Mouse (Mus musculus) hematopoietic stem cell, adult 5-6 weeks (primary cell): ENCODE results near the gene Ppm1h. TPM values are rescaled to one million over a fixed set of nuclear protein-coding genes. Genes with fewer than 3 reads are reported as not detected.
A peak's percentile ranks its signal among the peaks of the same experiment; 100 is the strongest.

Experiments used
- ATAC-seq, 2 experiments: fragments of 125-278 bp in 1 of 2; replicated peaks in 1 of 2; 2 replicates each; pipeline ENCODE4 v1.8.0; 2016 to 2017; ENCODE audit warnings: inconsistent platforms in 2 of 2, mild to moderate bottlenecking in 2 of 2, moderate number of reproducible peaks in 2 of 2, low read depth in 1 of 2, moderate TSS enrichment in 1 of 2; ENCODE audit not compliant: low FRiP score in 2 of 2, poor library complexity in 2 of 2, severe bottlenecking in 2 of 2, insufficient read depth in 1 of 2, low TSS enrichment in 1 of 2
- total RNA-seq: library from RNA; stranded (forward); fragments of 172-1452, 232-1000 nt; gene quantifications from 2 replicates; pipeline ENCODE4 v1.2.3, GENCODE M21; 2017

The Ppm1h gene
- total RNA-seq, 1 experiment from 2014 or later, result 23.1 TPM

DNA sequence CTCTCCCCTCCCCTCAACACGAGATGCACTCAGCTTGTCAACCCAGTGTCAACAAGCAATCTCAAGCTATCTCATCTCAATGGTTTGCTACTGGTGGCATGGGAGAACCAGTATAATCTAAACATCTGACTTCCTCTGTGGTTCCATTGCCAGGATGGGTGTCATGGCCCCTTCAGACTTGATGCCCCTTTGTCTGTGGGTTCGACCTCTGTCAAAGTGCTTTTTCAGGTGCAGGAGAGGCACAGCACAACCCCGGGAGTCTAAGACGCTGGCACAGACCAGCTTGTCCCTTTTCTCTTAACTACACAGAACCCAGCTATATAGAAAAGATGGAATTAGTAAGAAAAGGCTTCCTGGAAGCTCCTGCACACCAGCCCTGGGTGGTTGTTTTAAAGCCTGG lies 56.0 kb downstream of the Ppm1h start:
- no peak for ATAC-seq

DNA sequence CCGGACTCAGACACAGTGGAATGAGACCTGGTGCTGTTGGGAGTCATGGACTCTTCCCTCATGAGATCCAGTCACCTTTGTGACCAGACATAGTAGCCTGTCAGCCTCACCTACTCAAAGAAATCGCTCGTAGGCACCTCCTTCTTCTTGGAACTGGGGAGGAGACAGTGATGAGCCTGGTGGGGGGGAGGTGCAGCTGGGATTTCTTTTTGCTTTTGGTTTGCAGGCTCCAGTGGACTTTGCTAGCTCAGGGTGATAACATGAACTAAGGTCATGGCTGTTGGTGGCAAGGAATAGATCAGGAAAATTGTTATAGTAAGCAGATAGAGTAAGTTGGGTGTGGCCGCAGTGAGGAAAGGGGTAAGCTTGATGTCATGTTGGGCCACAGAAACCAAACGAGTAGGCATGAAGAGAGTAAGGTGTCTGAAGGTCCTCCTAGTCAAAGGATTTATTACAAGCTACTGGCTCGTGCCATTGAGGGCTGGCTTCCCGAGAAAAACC lies 56.8 kb downstream of the Ppm1h start:
- no peak for ATAC-seq

DNA sequence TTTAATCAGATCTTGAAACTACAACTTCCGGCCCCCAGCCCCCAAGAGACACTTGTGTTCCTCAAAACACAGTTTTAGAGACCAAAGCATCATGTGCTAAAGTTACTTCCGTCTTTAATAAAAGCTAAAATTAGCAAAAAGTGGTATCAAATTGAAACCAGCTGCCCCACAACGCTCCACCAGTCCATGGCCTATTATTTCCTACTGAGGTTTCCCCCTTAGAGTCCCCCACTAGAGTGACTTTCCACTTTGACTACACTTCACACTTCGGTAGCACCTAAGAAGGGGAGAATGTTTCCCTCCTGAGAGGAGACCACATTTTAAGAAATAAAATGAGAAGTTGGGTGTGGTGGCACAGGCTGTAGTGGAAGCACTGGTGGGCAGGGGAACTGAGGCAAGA lies 58.3 kb downstream of the Ppm1h start:
- peak; percentile 88 to 90 for ATAC-seq

DNA sequence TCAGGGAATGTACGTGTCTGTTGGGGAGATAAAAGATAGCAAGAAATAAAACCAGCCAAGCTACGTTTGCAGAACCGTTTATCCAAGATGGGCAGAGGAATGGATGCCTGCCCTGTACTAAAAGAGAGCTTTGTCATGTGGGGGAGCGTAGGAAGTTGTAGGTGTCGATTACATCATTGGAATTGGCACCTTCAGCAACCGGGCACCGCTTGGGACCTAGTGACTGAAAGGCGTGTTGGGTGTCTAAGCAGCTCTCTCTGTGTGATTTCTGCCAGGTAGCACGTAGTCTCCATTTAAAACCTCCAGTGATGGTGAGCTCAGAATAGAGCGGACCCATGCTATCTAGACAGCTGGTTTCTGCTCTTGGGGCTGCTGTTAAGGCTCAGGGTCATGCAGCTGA lies 60.0 kb downstream of the Ppm1h start:
- no peak for ATAC-seq

DNA sequence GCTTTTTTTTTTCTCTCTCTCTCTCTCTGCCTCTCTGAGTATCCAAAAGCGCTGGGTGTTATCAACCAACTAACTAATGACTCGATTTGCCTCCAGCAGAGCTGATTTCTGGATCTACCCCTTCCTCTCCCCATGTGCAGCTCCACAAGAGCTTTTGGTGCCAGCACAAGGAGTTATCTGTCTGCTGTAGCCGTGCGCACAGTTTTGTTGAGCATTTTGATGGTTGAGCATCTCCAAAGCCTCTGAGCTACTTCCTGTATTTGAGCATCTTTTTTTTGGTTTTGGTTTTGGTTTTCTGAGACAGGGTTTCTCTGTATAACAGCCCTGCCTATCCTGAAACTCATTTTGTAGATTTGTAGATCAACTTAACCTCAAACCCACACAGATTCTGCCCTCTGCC lies 60.5 kb downstream of the Ppm1h start:
- no peak for ATAC-seq

DNA sequence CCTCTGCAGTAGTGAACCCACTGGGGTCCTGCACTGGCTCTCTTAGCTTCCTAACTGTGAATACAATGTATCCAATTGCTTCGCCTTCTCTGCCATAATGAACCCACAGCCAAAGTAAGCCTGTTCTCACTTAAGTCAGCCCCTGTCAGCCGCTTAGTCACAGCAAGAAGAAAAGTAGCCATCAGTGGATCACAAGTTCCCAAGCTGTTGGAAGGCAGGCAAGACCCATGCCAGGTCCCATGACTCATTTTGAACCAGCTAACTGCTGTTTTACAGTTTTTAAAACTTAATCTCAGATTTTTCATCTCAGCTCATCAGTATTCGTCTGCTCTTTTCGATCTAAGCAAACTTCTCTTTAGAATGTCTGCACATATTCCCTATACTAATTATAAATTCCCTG lies 61.6 kb downstream of the Ppm1h start:
- no peak for ATAC-seq

DNA sequence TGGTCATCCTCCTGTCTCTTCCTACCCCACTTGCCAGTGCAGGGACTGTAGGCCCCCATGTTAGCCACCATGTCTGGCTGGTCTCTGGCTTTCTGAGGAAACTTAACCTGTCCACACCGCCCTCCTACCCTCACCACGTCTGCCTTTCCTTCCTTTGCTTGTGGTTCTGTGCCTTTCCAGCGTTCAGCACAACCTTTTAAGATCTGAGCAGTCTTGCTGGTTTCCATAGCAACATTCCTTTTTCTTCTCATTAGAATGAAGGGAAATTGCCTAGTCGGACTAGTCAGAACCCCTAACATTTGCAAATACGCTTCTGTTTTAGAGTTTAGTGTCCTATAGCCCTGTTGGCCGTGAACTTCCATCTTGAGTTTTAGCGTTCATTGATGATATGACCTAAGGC lies 62.6 kb downstream of the Ppm1h start:
- ATAC-seq, result no peak

DNA sequence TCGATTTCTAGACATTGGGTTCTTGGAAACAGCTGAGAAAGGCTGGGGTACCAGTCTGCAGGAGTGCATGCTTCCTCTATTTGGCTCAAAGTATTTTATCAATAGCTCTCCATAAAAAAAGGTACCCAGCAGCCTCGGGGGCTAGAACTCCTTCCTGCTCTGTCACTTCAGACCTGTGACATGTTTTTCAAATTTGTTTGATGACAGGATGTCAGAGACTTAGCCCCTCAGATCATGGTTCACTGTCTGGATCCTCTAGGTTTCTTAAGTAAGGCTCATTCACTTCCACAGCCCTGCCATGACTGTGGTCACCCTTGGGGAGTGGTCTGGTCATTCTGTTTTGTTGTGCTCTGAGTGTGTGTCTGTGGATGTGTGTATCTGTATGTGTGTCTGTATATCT lies 63.6 kb downstream of the Ppm1h start:
- no peak for ATAC-seq

DNA sequence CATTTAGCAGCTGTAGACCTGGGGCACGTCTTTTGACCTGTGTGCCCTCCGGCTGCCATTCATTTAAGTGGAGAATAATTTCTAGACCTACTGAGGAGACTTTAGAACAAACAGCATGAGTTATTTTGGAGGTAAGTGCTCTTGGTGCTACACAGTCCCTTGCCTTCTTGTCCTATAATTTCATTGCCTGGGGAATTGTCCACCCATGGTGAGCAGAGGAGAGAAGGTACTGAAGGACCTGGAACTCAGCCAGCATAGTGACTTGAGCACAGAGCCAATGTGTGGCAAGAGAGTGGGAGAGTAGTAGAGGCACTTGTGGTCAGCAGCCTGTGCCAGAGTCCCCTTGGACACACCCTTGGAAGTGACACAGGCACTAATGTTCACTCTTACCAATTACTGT lies 64.8 kb downstream of the Ppm1h start:
- no peak for ATAC-seq

DNA sequence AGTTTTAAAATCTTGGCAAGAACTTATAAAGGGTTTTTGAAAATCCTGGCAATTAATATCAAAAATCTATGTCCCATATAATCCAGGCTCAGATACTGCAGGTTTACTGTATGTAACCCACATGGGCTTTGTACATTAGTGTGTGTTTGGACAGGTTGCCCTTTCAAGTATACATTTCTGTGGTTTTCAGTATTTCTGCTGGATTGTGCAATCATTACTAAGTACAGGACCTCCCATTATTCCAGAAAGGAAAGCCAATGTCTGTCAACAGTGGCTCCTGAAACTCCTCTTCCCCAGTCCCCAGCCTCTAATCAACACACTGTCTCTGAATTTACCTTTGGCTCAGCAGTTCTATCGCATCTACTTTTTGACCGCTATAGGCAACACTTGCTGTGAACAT lies 66.4 kb downstream of the Ppm1h start:
- no peak for ATAC-seq

DNA sequence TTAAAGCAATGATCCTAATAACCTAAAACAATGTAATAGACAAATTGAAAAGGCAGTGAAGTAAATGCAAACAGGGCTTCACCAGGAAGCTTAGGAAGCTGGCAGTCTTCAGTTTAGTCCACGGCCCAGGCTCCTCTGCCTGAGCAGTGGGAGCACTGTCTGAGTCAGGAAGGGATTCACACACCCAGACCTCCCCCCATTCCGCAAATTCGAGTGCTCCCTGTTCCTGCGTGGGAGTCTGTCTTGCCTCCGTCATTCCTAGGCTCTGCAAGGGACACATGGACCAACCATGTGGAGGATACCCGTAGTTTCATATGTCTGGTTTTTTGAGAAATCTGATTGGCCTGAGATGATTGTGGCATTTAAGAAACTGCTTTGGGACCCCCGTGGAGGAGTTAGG lies 67.6 kb downstream of the Ppm1h start:
- ATAC-seq, result no peak

DNA sequence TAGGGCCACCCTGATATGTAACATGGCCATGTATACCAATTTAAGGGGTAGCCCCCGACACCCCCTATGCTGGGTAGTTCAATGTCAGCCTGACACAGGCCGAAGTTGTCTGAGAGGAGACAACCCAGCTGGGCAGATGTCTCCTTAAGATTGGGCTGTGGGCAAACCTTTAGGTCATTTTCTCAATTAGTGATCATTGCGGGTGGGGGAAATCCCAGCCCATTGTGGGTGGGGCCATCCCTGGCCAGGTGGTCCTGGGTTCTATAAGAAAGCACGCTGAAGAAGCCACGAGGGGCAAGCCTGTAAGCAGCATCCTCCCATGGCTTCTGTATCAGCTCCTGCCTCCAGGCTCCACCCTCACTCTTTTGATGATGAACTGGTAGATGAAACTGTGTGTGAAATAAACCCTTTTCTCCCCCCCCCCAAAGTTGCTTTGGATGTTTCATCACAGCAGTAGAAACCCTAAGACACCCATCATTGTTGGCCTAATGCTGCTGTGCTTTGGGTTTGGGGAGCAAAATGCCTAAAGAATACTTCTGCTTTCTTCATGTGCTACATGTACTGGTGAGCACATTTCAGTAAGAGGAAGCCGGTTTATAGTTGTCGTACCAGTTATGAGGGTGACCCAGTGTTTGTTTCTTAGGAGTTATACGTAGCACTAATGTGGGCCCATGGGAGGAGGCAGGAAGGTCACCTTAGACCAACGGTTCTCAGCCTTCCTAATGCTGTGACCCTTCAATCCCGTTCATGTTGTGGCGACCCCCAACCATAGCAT lies 68.8 kb downstream of the Ppm1h start:
- ATAC-seq, result peak; percentile 71 to 81; a peak in 3 of 4 replicates

DNA sequence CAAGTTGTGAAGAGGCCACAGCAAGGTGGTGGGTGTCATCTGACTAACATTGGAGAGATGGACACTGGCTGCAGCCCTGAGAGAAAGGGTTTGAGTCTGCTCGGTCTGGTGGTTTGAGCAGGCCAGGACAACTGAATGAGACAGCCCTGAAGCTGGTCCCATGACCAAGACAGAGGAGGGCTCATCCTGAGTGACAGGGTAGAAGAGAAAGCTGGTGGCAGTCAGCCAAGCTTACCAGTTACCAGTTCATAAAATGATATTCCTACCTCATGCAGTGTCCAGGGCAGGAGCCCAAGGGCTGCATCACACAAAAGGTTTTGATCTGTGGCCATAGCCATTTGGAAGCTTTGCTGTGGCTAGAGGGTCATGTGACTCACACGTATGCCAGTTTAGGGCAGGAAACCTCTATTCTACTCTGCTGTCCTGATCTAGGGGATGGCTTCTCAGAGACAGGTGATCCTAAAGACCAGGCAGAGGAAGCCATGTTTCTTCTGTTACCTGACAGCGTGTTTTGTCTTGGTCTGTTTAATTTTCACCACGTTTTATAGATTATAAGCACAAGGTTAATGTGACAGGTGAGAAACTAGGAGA lies 69.9 kb downstream of the Ppm1h start:
- no peak for ATAC-seq

DNA sequence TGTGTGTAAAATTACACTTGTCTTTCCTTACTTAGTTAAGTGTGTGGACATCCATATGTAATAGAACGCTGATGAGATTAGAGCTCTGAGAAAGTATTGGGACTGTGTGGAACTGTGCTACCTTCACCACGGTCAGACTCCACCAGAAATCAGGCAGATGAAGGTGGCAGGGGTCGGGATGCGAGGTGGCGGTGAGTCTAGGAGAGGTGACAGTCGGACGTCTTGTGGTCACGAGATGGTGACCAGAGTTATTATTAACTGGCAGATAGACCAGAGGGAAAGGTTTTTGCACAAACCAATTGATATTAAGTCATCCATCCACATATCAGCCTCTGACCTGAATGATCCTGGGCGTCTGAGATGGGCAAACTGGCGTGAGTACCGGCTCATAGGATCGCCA lies 70.5 kb downstream of the Ppm1h start:
- no peak for ATAC-seq

DNA sequence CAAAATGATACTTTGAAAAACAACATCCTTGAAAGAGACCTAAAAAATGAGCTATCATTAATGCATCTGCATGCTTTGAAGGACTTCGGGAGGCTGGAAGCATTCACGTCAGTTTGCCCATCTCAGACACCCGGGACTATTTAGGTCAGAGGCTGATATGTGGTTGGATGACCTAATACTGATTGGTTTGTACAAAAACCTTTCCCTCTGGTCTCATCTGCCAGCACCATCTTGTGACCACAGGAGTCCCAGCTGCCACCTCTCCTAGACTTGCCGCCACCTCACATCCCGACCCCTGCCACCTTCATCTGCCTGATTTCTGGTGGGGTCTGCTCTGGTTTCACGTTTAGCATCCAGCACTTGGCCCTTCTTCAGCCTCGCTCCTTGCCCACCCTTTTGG lies 71.3 kb downstream of the Ppm1h start:
- no peak for ATAC-seq

DNA sequence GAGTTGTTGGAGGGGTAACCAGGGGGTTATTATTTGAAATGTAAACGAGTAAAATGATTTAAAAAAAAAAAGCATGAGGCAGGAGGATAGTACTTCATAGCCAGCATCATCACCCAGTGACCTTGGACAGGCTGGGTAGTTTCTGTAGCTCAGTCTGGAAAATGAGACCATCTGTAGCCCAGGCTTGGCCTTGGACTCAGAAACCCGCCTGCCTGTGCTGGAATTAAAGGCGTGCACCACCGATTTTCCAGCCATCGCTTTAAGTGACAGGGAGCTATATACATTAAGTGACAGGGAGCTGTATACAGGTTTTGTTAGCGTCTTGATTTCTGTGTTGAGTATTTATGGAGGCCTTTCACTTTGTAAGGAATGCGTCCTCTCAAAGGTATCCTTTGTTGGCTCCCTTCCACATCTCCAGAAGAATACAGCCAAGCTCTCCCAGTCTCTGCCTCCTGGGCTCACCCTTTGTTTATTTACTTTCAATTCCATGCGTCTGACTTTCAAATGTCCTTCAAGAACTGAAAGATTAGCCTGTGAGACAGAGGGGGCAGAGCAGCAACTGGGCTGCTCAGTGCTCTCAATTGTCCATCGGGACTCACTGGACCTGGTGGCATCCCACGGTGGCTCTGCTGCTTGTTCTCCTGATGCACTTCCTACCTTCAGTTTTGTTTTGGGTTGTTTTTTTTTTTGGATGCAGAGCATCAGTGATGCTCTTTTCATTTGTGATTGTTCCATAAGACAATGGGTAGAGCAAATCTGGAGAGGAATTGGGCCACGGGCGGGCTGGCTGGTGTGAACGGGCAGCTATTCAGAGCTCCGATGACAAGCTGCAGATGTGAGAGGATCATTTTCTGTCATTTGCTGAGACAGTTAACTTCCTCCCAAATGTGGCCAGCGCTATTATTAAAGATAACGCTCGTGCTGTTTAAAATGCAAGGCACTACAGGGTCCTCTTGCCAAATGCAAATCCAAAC lies 74.7 kb downstream of the Ppm1h start:
- no peak for ATAC-seq

DNA sequence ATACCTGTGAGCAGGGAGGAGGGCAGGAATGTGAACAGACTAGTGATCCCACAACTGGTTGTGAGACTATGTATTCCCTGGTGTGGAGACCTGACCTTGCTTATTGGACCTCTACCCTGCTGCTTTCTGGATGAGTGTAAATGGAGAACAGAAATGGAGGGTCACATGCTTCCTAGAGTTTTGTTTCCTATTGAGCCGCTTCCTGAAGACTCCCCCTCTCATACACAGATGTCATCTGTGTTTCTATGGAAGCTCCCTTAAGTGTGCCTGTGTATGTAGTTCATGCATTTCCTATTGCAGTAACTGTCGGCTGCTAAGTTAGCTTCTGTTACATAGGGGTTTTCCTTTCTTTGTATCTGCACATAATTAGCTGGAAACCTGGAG lies 75.4 kb downstream of the Ppm1h start:
- no peak for ATAC-seq

DNA sequence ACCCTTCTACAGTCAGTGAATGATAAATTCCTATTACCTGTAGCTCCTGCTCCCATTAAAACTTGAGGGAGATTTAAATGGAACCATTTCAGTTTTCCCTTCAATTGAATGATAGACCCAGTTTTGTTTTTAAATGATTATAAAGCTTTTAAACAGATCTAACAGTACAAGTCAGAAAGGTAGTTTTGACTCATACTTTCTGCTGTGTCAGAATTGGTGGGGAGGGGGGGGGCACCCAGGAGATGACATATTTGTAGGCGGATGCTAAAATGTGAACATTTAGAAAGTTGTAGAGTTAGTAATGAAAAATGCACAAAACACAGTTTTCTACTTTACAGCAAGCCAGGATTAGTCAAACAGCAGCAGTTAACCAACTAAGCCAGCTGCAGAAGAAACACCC lies 76.4 kb downstream of the Ppm1h start:
- ATAC-seq, result no peak
